Mouse (Mus musculus): ENCODE data around the gene Sp7. TPM values are rescaled to one million over a fixed set of nuclear protein-coding genes. Genes with fewer than 3 reads are reported as not detected.

Sp7 gene
- 0.88 and 0.95 TPM in 2 replicates for polyA plus RNA-seq (2015; fragmentation: Nextera tagmentation; extraction: Ambion mirVana)

DNA sequence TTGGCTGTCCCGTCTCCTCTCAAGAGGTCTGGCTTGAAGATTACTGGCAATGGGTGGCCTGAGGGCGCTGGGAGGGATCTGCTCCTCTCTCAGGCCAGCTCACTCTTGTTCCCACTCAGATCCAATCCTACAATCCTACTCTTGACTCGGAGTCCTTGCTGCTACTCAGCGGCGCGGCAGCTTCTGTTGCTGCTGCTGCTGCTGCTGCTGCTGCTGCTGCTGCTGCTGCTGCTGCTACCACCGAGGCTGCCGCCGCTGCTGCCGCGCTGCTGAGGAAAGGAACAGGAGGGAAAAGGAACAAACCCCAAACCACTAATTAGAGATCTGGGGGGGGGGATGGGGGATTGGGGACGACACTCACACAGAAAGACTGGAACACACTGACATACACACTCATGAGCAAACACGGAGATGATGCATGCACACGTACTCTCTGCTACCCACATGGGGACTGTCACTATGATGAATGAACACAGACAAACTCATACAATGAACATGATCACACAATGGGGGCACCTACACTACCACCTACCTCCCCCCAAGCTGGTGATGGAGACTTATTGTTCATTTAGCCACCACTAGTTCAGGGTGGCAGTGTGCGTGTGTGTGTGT lies at the start of gene Sp7:
Gene Sp7 (minus strand): TSS at position 450 of the 612 bp plus-strand sequence.
- H3K4me2 ChIP-seq = peak within 1 kb of the TSS; percentile 57
- WGBS = 4% methylated on average over 15 of the region's 15 CpGs
- no peak within 1 kb of the TSS for H3K27ac ChIP-seq (replicated peaks)
- peaks cover 28% of the 10 kb centered on the region for H3K27me3 ChIP-seq (replicated peaks)
- H3K4me3 ChIP-seq (replicated peaks) = peak within 1 kb of the TSS; percentile 32
- H3K9me3 ChIP-seq (replicated peaks) = no peaks in the 10 kb centered on the region
- peak within 1 kb of the TSS; percentile 30; the same call in 1 of the 2 replicates for H3K9ac ChIP-seq (replicated peaks)
- H3K36me3 ChIP-seq = no peaks in the 10 kb centered on the region
- ATAC-seq (ENCODE audit: low FRiP score) = peak; percentile 39; the same call in 1 of the 2 replicates
- peaks cover 26% of the 10 kb centered on the region for H3K4me1 ChIP-seq

- Histone ChIP-seq H3K27ac (replicated peaks) (no peak overlapping the region), H3K9ac (replicated peaks) (no peak overlapping the region), H3K27me3 (replicated peaks) (no peaks in the 10 kb centered on the region), H3K9me3 (replicated peaks) (no peaks in the 10 kb centered on the region), H3K4me2 (no peak overlapping the region), H3K4me3 (replicated peaks) (no peak overlapping the region), H3K4me1 (peaks cover 36% of the 10 kb centered on the region), H3K36me3 (peaks cover 30% of the 10 kb centered on the region)
- ATAC-seq (ENCODE audit: low FRiP score) = no peak
These were observed 46.7 kb upstream of the Sp7 start for GRCm38 (mm10) chr15:102413687-102414086.

GRCm38 (mm10) chr15:102411077-102411476 lies 44.1 kb upstream of the Sp7 start:
- Histone ChIP-seq H3K4me3 (replicated peaks) (no peak overlapping the region), H3K36me3 (peaks cover 38% of the 10 kb centered on the region), H3K9ac (replicated peaks) (no peak overlapping the region), H3K4me2 (peak overlapping the region; percentile 29), H3K4me1 (peaks cover 56% of the 10 kb centered on the region), H3K27me3 (replicated peaks) (no peaks in the 10 kb centered on the region), H3K9me3 (replicated peaks) (no peaks in the 10 kb centered on the region), H3K27ac (replicated peaks) (no peak overlapping the region)
- WGBS = 97% methylated on average over 1 of the region's 1 CpGs
- ATAC-seq (ENCODE audit: low FRiP score) = no peak

DNA sequence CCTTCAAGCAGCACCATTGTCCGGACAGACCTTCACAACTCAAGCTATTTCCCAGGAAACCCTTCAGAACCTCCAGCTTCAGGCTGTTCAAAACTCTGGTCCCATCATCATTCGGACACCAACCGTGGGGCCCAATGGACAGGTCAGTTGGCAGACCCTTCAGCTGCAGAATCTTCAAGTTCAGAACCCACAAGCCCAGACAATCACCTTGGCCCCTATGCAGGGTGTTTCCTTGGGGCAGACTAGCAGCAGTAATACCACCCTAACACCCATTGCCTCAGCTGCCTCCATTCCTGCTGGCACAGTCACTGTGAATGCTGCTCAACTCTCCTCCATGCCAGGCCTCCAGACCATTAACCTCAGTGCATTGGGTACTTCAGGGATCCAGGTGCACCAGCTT lies 42.3 kb upstream of the Sp7 start:
- H3K4me2 ChIP-seq = peak overlapping the region; percentile 22
- H3K4me1 ChIP-seq = peaks cover 60% of the 10 kb centered on the region
- H3K4me3 ChIP-seq (replicated peaks) = no peak overlapping the region
- no peak overlapping the region for H3K27ac ChIP-seq (replicated peaks)
- WGBS = 95% methylated on average over 3 of the region's 3 CpGs
- H3K36me3 ChIP-seq = peaks cover 37% of the 10 kb centered on the region
- H3K27me3 ChIP-seq (replicated peaks) = no peaks in the 10 kb centered on the region
- no peak for ATAC-seq (ENCODE audit: low FRiP score)
- no peak overlapping the region for H3K9ac ChIP-seq (replicated peaks)
- no peaks in the 10 kb centered on the region for H3K9me3 ChIP-seq (replicated peaks)

- 70% methylated on average over 2 of the region's 2 CpGs for WGBS
- no peak for ATAC-seq (ENCODE audit: low FRiP score)
- Histone ChIP-seq H3K27me3 (replicated peaks) (no peaks in the 10 kb centered on the region), H3K9ac (replicated peaks) (no peak overlapping the region), H3K36me3 (peaks cover 35% of the 10 kb centered on the region), H3K4me2 (no peak overlapping the region), H3K4me3 (replicated peaks) (no peak overlapping the region), H3K4me1 (peaks cover 60% of the 10 kb centered on the region), H3K9me3 (replicated peaks) (no peaks in the 10 kb centered on the region), H3K27ac (replicated peaks) (no peak overlapping the region; the same call in 1 of the 2 replicates)
These were observed 41.7 kb upstream of the Sp7 start for GRCm38 (mm10) chr15:102408558-102409130.

DNA sequence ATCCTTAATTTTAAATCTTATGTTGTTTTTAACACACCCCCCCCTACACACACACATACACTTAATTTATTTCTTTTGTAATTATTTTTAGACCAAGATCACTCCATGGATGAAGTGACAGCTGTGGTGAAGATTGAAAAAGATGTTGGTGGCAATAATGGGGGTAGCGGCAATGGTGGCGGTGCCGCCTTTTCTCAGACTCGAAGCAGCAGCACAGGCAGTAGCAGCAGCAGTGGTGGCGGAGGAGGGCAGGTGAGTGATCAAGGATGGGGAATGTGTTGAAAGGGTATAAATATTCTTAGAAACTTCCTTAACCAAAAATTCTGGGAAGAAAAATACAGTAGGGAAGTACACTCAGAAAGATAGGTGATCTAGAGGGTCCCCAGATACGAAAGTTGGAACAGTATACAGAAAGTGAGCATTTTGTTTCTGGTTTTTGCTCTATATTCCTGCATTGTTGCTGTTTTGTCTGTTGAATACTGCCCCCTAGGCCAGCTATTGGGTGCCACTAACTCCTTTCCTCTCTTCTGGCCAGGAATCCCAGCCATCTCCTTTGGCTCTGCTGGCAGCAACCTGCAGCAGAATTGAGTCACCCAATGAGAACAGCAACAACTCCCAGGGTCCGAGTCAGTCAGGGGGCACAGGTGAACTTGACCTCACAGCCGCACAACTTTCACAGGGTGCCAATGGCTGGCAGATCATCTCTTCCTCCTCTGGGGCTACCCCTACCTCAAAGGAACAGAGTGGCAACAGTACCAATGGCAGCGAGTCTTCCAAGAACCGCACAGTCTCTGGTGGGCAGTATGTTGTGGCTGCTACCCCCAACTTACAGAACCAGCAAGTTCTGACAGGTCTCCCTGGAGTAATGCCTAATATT lies 40.9 kb upstream of the Sp7 start:
- H3K27ac ChIP-seq (replicated peaks) = no peak overlapping the region; the same call in 1 of the 2 replicates
- H3K9ac ChIP-seq (replicated peaks) = no peak overlapping the region
- H3K9me3 ChIP-seq (replicated peaks) = no peaks in the 10 kb centered on the region
- H3K27me3 ChIP-seq (replicated peaks) = no peaks in the 10 kb centered on the region
- ATAC-seq (ENCODE audit: low FRiP score) = no peak
- peaks cover 33% of the 10 kb centered on the region for H3K36me3 ChIP-seq
- peak overlapping the region; percentile 60; the same call in 1 of the 2 replicates for H3K4me2 ChIP-seq
- WGBS = 93% methylated on average over 10 of the region's 10 CpGs
- no peak overlapping the region for H3K4me3 ChIP-seq (replicated peaks)
- peaks cover 60% of the 10 kb centered on the region for H3K4me1 ChIP-seq

DNA sequence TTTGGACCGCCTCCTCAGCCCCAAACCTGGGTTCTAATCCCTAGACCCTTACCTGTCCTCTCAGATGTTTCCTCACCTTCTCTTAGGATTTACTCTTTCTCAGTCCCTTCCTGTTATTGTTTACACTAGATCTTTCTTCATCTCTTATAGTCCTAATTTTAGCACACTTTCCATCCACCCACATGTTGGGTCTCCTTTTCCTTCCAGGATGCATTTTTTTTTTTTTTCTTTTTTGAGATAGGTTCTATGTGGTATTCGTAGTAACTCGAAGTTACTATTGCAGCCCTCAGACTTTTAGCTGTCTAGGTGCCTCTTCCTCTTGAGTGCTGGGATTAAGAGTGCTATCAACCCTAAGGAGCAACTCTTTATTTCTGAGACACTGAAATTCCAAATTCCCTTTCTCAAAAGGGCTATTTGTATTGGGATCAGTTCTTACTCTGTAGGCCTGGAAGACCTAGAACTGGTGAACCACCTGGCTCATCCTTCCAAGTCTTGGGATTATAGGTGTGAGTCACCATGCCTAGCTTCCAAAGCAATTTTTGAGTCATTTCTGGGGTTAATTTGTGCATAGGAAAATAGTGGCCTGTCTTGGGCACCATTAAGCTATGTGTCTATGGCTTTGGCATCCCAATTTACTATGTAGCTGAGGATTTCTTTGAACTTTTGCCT lies 40.1 kb upstream of the Sp7 start:
- no peaks in the 10 kb centered on the region for H3K9me3 ChIP-seq (replicated peaks)
- 28% methylated on average over 3 of the region's 3 CpGs for WGBS
- peak overlapping the region; percentile 60 for H3K4me2 ChIP-seq
- H3K27me3 ChIP-seq (replicated peaks) = no peaks in the 10 kb centered on the region
- H3K27ac ChIP-seq (replicated peaks) = peak overlapping the region; percentile 91
- peak overlapping the region; percentile 77 for H3K9ac ChIP-seq (replicated peaks)
- no peak for ATAC-seq (ENCODE audit: low FRiP score)
- peak overlapping the region; percentile 72 for H3K4me3 ChIP-seq (replicated peaks)
- H3K4me1 ChIP-seq = peaks cover 58% of the 10 kb centered on the region
- H3K36me3 ChIP-seq = peaks cover 30% of the 10 kb centered on the region

DNA sequence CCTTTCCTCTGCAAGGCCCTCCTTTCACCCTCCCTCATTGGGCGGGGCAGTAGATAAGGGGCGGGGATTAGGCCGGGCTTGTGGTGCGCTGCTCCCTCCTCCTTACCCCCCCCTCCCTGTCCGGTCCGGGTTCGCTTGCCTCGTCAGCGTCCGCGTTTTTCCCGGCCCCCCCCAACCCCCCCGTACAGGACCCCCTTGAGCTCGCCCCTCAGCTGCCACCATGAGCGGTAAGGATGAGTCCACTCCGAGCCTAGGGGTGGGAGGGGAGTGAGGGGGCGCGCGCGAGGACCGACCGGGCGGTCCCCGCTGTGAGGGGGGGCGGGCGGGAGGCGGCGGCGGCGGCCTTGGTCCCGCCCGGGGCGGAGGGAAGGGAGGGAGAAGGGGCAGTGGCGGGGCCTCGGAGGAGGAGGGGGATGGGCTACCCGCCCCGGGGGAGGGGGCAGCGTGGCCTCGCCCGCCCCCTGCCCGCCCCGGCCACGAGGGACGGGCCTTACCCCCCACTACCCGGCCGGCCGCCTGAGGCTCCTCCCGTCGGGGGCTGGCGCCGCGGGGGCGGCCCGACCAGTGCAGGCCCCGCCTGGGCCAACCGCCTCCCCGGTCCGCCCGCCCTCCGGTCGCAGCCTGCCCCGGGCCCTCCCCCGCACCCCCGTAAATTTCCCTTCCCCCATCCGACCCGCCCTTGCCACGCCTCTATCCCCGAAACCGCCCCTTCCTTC lies 39.4 kb upstream of the Sp7 start:
- peaks cover 30% of the 10 kb centered on the region for H3K36me3 ChIP-seq
- peaks cover 51% of the 10 kb centered on the region for H3K4me1 ChIP-seq
- peak overlapping the region; percentile 72 for H3K4me3 ChIP-seq (replicated peaks)
- H3K9ac ChIP-seq (replicated peaks) = peak overlapping the region; percentile 77
- peak overlapping the region; percentile 91 for H3K27ac ChIP-seq (replicated peaks)
- H3K27me3 ChIP-seq (replicated peaks) = no peaks in the 10 kb centered on the region
- under 1% methylated on average over 38 of the region's 69 CpGs for WGBS
- no peak for ATAC-seq (ENCODE audit: low FRiP score)
- H3K9me3 ChIP-seq (replicated peaks) = no peaks in the 10 kb centered on the region
- peak overlapping the region; percentile 60 for H3K4me2 ChIP-seq

- Histone ChIP-seq H3K27me3 (replicated peaks) (no peaks in the 10 kb centered on the region), H3K4me3 (replicated peaks) (peak within 1 kb of the TSS; percentile 72), H3K36me3 (peaks cover 28% of the 10 kb centered on the region), H3K27ac (replicated peaks) (peak within 1 kb of the TSS; percentile 100), H3K9me3 (replicated peaks) (no peaks in the 10 kb centered on the region), H3K4me2 (peak within 1 kb of the TSS; percentile 60), H3K4me1 (peaks cover 43% of the 10 kb centered on the region), H3K9ac (replicated peaks) (peak within 1 kb of the TSS; percentile 77)
- under 1% methylated on average over 38 of the region's 38 CpGs for WGBS
- ATAC-seq (ENCODE audit: low FRiP score) = peak; percentile 97
These were observed 38.7 kb upstream of the Sp7 start, which contains the start of gene Sp1 for GRCm38 (mm10) chr15:102405489-102406195. Gene Sp1, plus strand, starts transcription at chr15:102406143.

DNA sequence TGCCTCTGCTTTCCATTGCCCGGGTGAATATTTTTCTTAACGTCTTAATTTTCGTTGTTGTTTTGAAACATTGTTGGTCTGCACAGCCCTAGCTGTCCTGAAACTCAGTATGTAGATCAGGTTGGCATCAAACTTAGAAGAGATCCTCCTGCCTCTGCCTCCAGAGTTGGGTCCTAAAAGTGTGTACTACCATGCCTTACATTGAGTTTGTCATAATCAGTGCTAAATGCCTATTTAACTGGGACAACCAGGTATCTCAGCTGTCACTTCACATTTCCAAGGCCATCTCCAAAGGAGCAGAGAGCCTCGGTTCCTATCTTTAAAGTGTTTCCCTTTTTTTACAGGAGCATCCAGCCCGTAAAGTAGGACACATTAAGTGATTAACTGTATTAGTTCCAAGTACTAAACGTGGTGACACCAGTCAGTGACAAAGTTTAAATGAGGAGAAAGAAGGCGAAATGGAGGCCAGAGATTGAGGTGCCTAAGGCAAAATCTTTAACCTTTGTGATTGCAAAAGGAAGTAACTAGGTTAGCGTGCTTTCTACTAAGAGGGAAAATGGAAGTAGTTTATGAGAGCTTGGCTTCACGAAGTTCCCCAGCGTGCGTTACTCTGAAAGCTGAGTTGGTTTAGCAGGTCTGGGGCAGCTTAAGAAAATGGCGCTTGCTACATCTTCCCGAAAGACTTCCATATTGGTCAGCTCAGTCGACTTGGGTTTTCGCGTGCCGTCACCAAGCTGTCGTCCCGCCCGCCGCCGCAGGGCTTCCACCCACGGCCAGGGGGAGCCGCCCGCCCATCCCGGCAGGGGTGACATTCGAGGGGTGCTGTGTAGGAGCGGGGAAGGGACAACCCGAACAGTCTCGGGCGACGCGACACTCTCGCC lies 37.9 kb upstream of the Sp7 start:
- Histone ChIP-seq H3K4me1 (peaks cover 37% of the 10 kb centered on the region), H3K27ac (replicated peaks) (peak overlapping the region; percentile 100), H3K4me2 (peak overlapping the region; percentile 60), H3K9me3 (replicated peaks) (no peaks in the 10 kb centered on the region), H3K27me3 (replicated peaks) (no peaks in the 10 kb centered on the region), H3K9ac (replicated peaks) (peak overlapping the region; percentile 71), H3K4me3 (replicated peaks) (peak overlapping the region; percentile 72), H3K36me3 (peaks cover 20% of the 10 kb centered on the region)
- 14% methylated on average over 34 of the region's 34 CpGs for WGBS
- no peak for ATAC-seq (ENCODE audit: low FRiP score)
